Mouse (Mus musculus) mouse trophoblast stem cell (cell line): Measurements from ENCODE around the gene Acr.

Source experiments
- in situ Hi-C, 2 experiments: fragments of 300-500 bp; cut with MseI, MboI; formaldehyde crosslinking; loops; 2 replicates in 1 of 2; 3 replicates in 1 of 2; pipeline ENCODE4 v1.15.1; 2025

Gene Acr

GRCm38 (mm10) chr15:89622312-89622958 is 54.3 kb downstream of the Acr start:
- in situ Hi-C loops = loop anchor here in 1 of 2 experiments (5.0 kb wide), 1 partner anchor 605 kb away; no protein-coding TSS in a partner anchor

GRCm38 (mm10) chr15:89622959-89623625 is 55.0 kb downstream of the Acr start:
- in situ Hi-C loops = loop anchor here in 1 of 2 experiments (5.0 kb wide), 1 partner anchor 604 kb away; no protein-coding TSS in a partner anchor

- in situ Hi-C loops = loop anchor here in 1 of 2 experiments (5.0 kb wide), 1 partner anchor 604 kb away; no protein-coding TSS in a partner anchor
Observed at GRCm38 (mm10) chr15:89623626-89623959, 55.5 kb downstream of the Acr start.
